Mouse (Mus musculus) midbrain, postnatal 0 days (tissue): ENCODE data around the gene Fam160b1. TPM values are rescaled to one million over a fixed set of nuclear protein-coding genes. Genes with fewer than 3 reads are reported as not detected.
A peak's percentile ranks its signal among the peaks of the same experiment; 100 is the strongest.

Source experiments
- ATAC-seq: fragments of 200-750 bp; cut with Nextera tagmentation; 2 replicates; pipeline ENCODE4 v1.8.0; 2017; ENCODE audit warnings: moderate number of reproducible peaks, mild to moderate bottlenecking, moderate TSS enrichment, moderate library complexity; ENCODE audit not compliant: low FRiP score
- DNase-seq: peaks from one replicate; pipeline ENCODE4 v3.0.0-alpha.2; 2015; ENCODE audit warnings: low spot score
- H3K27ac ChIP-seq: fragments of 300-500 bp; sonication (generic); 2 replicates; pipeline ENCODE4 v1.5.1; 2014; ENCODE audit warnings: low read depth, mild to moderate bottlenecking, low read length, mixed read lengths
- H3K27me3 ChIP-seq: fragments of 300-500 bp; sonication (generic); 2 replicates; pipeline ENCODE4 v1.6.1; 2014; ENCODE audit warnings: low read length, control low read depth, mixed read lengths; ENCODE audit not compliant: insufficient read depth
- H3K36me3 ChIP-seq: fragments of 300-500 bp; sonication (generic); 2 replicates; pipeline ENCODE4 v1.6.1; 2014; ENCODE audit warnings: low read length, control low read depth, mixed read lengths; ENCODE audit not compliant: insufficient read depth
- H3K4me1 ChIP-seq: fragments of 300-500 bp; sonication (generic); 2 replicates; pipeline ENCODE4 v1.6.1; 2014; ENCODE audit warnings: mild to moderate bottlenecking, control low read depth, antibody characterized with exemption, low read length, mixed read lengths; ENCODE audit not compliant: insufficient read depth
- H3K4me2 ChIP-seq: fragments of 300-500 bp; sonication (generic); 2 replicates; pipeline ENCODE4 v1.6.1; 2014; ENCODE audit warnings: low read depth, mild to moderate bottlenecking, low read length, mixed read lengths; ENCODE audit not compliant: poor library complexity, severe bottlenecking
- H3K4me3 ChIP-seq: fragments of 300-500 bp; sonication (generic); 2 replicates; pipeline ENCODE4 v1.5.1; 2014; ENCODE audit warnings: low read depth, mild to moderate bottlenecking, low read length, moderate library complexity
- H3K9ac ChIP-seq: fragments of 300-500 bp; sonication (generic); replicated peaks from 2 replicates; pipeline ENCODE4 v1.6.1; 2014; ENCODE audit warnings: mild to moderate bottlenecking, low read length, moderate library complexity, mixed read lengths; ENCODE audit not compliant: poor library complexity, severe bottlenecking
- H3K9me3 ChIP-seq: fragments of 300-500 bp; sonication (generic); 2 replicates; pipeline ENCODE4 v1.6.1; 2016; ENCODE audit warnings: low read length, control low read depth
- CTCF ChIP-seq: IDR thresholded peaks from 2 replicates; pipeline ENCODE4 v1.5.1; 2016; ENCODE audit warnings: antibody characterized with exemption, mild to moderate bottlenecking
- WGBS: fragments of 180-500 bp; shearing (Covaris S2); extraction: QIAGEN DNeasy Blood & Tissue Kit; methylation state at CpG from one replicate; pipeline ENCODE4 v1.1.7; 2014; 5-methylcytosine and 5-hydroxymethylcytosine counted together
- polyA plus RNA-seq: library from polyadenylated mRNA; unstranded; fragments of >200 nt; fragmentation: Nextera tagmentation; extraction: Ambion mirVana; gene quantifications from 2 replicates; pipeline ENCODE4 v1.2.1, GENCODE M21; 2015
- total RNA-seq: library from RNA; depleted of rRNA; stranded (reverse); fragments of >200 nt; gene quantifications from 2 replicates; pipeline ENCODE4 v1.2.3, GENCODE M21; 2014; rRNA removed

Gene Fam160b1
- total RNA-seq (19.9 and 22.4 TPM in 2 replicates), polyA plus RNA-seq (10.7 and 11.0 TPM in 2 replicates)

- no peaks in the 10 kb centered on the region for H3K27me3 ChIP-seq
- H3K36me3 ChIP-seq = no peaks in the 10 kb centered on the region
- H3K9ac ChIP-seq = peak within 1 kb of the TSS; percentile 99
- H3K4me2 ChIP-seq = peak within 1 kb of the TSS; percentile 64
- H3K9me3 ChIP-seq = no peaks in the 10 kb centered on the region
- DNase-seq (peak; percentile 96), ATAC-seq (peak; percentile 91)
- peak within 1 kb of the TSS; percentile 98 for H3K4me3 ChIP-seq
- H3K27ac ChIP-seq = peak within 1 kb of the TSS; percentile 96
- H3K4me1 ChIP-seq = peaks cover 17% of the 10 kb centered on the region
- 2% methylated on average over 30 of the region's 70 CpGs for WGBS
- peak; percentile 74 for TF ChIP-seq CTCF
Observed at GRCm38 (mm10) chr19:57360341-57361130, at the start of gene Fam160b1. Gene Fam160b1, plus strand, starts transcription at chr19:57360680.

- 67% methylated on average over 10 of the region's 10 CpGs for WGBS
- Histone ChIP-seq H3K9ac (no peak overlapping the region), H3K9me3 (no peaks in the 10 kb centered on the region), H3K36me3 (no peaks in the 10 kb centered on the region), H3K27ac (no peak overlapping the region), H3K4me2 (peak overlapping the region; percentile 94), H3K27me3 (no peaks in the 10 kb centered on the region), H3K4me1 (no peaks in the 10 kb centered on the region; the same call in 1 of the 2 replicates), H3K4me3 (peak overlapping the region; percentile 78)
- no peak for ATAC-seq
- no peak for DNase-seq
- no peak for TF ChIP-seq CTCF
Observed at GRCm38 (mm10) chr19:57313226-57313625, 47.3 kb upstream of the Fam160b1 start.

GRCm38 (mm10) chr19:57313891-57314345 is 46.6 kb upstream of the Fam160b1 start:
- no peaks in the 10 kb centered on the region; the same call in 1 of the 2 replicates for H3K4me1 ChIP-seq
- WGBS = 35% methylated on average over 3 of the region's 3 CpGs
- DNase-seq (peak; percentile 37), ATAC-seq (no peak)
- no peak for TF ChIP-seq CTCF
- H3K9ac ChIP-seq = peak overlapping the region; percentile 89
- peak overlapping the region; percentile 92 for H3K27ac ChIP-seq
- no peaks in the 10 kb centered on the region for H3K9me3 ChIP-seq
- H3K4me2 ChIP-seq = peak overlapping the region; percentile 94
- no peaks in the 10 kb centered on the region for H3K36me3 ChIP-seq
- H3K27me3 ChIP-seq = no peaks in the 10 kb centered on the region
- H3K4me3 ChIP-seq = peak overlapping the region; percentile 78

GRCm38 (mm10) chr19:57314346-57315012 is 46.0 kb upstream of the Fam160b1 start, which contains the start of gene Ablim1:
Gene Ablim1, minus strand, starts transcription at chr19:57314919.
- TF ChIP-seq CTCF = peak; percentile 29; the same call in 1 of the 2 replicates
- 2% methylated on average over 52 of the region's 52 CpGs for WGBS
- ATAC-seq = peak; percentile 81
- Histone ChIP-seq H3K4me2 (peak within 1 kb of the TSS; percentile 94), H3K36me3 (no peaks in the 10 kb centered on the region), H3K27ac (peak within 1 kb of the TSS; percentile 92), H3K9ac (peak within 1 kb of the TSS; percentile 89), H3K4me1 (no peaks in the 10 kb centered on the region; the same call in 1 of the 2 replicates), H3K9me3 (no peaks in the 10 kb centered on the region), H3K27me3 (no peaks in the 10 kb centered on the region), H3K4me3 (peak within 1 kb of the TSS; percentile 78)
- DNase-seq = peak; percentile 21

- Histone ChIP-seq H3K27ac (peak overlapping the region; percentile 92), H3K27me3 (no peaks in the 10 kb centered on the region), H3K9ac (peak overlapping the region; percentile 89), H3K4me2 (peak overlapping the region; percentile 94), H3K4me3 (peak overlapping the region; percentile 78), H3K9me3 (no peaks in the 10 kb centered on the region), H3K4me1 (no peaks in the 10 kb centered on the region; the same call in 1 of the 2 replicates), H3K36me3 (no peaks in the 10 kb centered on the region)
- WGBS = 39% methylated on average over 11 of the region's 11 CpGs
- TF ChIP-seq CTCF = no peak
- ATAC-seq = peak; percentile 51
- peak; percentile 39 for DNase-seq
Observed at GRCm38 (mm10) chr19:57315013-57315565, 45.4 kb upstream of the Fam160b1 start.
